ENCODE assay signal across 7 mouse cellular contexts in the genomic region with DNA sequence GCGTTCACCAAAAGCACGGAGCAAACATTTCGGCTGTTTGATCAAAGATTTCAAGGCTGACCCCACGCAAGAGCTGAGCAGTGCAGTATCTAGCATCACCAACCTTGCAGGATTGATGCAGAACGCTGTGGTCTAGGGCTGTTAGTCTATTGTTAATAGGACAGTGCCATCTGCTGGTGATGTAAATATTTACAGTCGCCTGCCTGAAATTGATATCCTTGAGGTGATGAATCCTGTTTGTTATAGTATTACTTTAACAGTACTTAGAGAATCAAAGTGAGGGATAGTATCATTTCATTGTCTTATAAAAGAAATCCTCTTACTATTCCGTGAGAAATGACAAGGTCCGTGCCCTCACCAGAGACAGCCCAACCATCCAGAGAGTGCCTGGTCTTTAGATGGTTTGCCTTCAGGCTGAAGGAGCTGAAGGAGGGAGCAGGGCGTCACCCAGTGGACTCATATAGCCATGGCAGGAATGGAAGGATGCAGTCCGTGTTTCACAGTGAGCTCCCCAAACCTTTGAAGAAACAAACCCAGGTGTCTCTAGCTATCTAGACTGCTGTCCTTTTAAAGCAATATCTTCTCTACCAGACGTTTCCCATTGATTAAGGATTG.
DNase-seq lines count a peak whose midpoint lies in the region; ATAC-seq and TF ChIP-seq lines count a peak whose summit lies in the region.

No protein-coding gene starts in this region.

- peak; percentile 52 for TF ChIP-seq CTCF in Patski (IDR thresholded peaks at IDR 0.05)
- peak; percentile 61 for TF ChIP-seq CTCF in cerebellum, adult 2 months (IDR thresholded peaks at IDR 0.05; ENCODE audit: borderline replicate concordance, insufficient read depth, low read depth, low read length)

- H3K36me3 ChIP-seq in hindbrain, embryonic 16.5 days (ENCODE audit: control insufficient read depth, insufficient read depth, low read length), result no peaks in the 10 kb centered on the region
- no peaks in the 10 kb centered on the region for H3K36me3 ChIP-seq in midbrain, embryonic 10.5 days

- 10% methylated on average over 11 of the region's 11 CpGs for WGBS in cerebellum, adult 2 months
- WGBS in hindbrain, embryonic 16.5 days, result 11% methylated on average over 11 of the region's 11 CpGs
- 18% methylated on average over 11 of the region's 11 CpGs for WGBS in midbrain, embryonic 10.5 days

- ATAC-seq in Patski, result peak; percentile 84
- ATAC-seq in frontal cortex, adult (ENCODE audit: low TSS enrichment), result peak; percentile 99
- peak; percentile 98 for ATAC-seq in hindbrain, embryonic 16.5 days

- POLR2A ChIA-PET in Patski (lab: Charles Lee), result no interaction called here

- H3K4me3 ChIP-seq in cerebellum, adult 2 months (replicated peaks; ENCODE audit: insufficient read depth, low read depth, low read length), result no peak overlapping the region
- H3K4me3 ChIP-seq in hindbrain, embryonic 16.5 days (ENCODE audit: low read length), result no peak overlapping the region
- no peak overlapping the region for H3K4me3 ChIP-seq in midbrain, embryonic 10.5 days

- no peak overlapping the region for H3K27ac ChIP-seq in cerebellum, adult 2 months (ENCODE audit: insufficient read depth, low read length)
- no peak overlapping the region for H3K27ac ChIP-seq in hindbrain, embryonic 16.5 days (ENCODE audit: low read depth, low read length)
- no peak overlapping the region for H3K27ac ChIP-seq in midbrain, embryonic 10.5 days (replicated peaks)

- H3K9me3 ChIP-seq in hindbrain, embryonic 16.5 days (ENCODE audit: control insufficient read depth, low read length), result no peaks in the 10 kb centered on the region
- no peaks in the 10 kb centered on the region for H3K9me3 ChIP-seq in midbrain, embryonic 10.5 days (replicated peaks)

- no peaks in the 10 kb centered on the region for H3K4me1 ChIP-seq in cerebellum, adult 2 months (ENCODE audit: control insufficient read depth, insufficient read depth, low read length)
- H3K4me1 ChIP-seq in hindbrain, embryonic 16.5 days (ENCODE audit: control insufficient read depth, insufficient read depth, low read depth, low read length), result no peaks in the 10 kb centered on the region
- H3K4me1 ChIP-seq in midbrain, embryonic 10.5 days, result no peaks in the 10 kb centered on the region

- peak; percentile 30 for DNase-seq in Patski (ENCODE audit: low read depth, low spot score)
- peak; percentile 49 to 57 for DNase-seq in cerebellum, adult 2 months
- DNase-seq in layer of hippocampus, postnatal 25 days (ENCODE audit: extremely low spot score in 1 of 2, low spot score in 1 of 2), result peak; percentile 56 to 78
- DNase-seq in midbrain, embryonic 10.5 days (ENCODE audit: low spot score), result peak; percentile 51
- peak; percentile 15 for DNase-seq in skeletal muscle tissue, adult 2 months (ENCODE audit: low read depth, low spot score)

- TF ChIP-seq POLR2A in cerebellum, adult 2 months (IDR thresholded peaks at IDR 0.05; ENCODE audit: borderline replicate concordance, insufficient read depth, low read length), result no peak

- no peak overlapping the region for H3K9ac ChIP-seq in hindbrain, embryonic 16.5 days (ENCODE audit: low read depth, low read length)

- CTCF ChIA-PET in Patski (lab: Charles Lee), result interaction anchor here (0.7 to 1.6 kb wide), 12 partner anchors 9 to 1371 kb away, joined by 3 to 9 read pairs (median 4); no protein-coding TSS in a partner anchor

- H3K27me3 ChIP-seq in Patski, result no peaks in the 10 kb centered on the region
- no peaks in the 10 kb centered on the region for H3K27me3 ChIP-seq in cerebellum, adult 2 months (ENCODE audit: control insufficient read depth, insufficient read depth, low read length)
- H3K27me3 ChIP-seq in hindbrain, embryonic 16.5 days (replicated peaks; ENCODE audit: control insufficient read depth, insufficient read depth, low read length), result no peaks in the 10 kb centered on the region
- H3K27me3 ChIP-seq in midbrain, embryonic 10.5 days (ENCODE audit: low read depth, poor library complexity, severe bottlenecking), result no peaks in the 10 kb centered on the region

- no peak overlapping the region for H3K4me2 ChIP-seq in hindbrain, embryonic 16.5 days (ENCODE audit: low read length)

- in situ Hi-C loops in Patski (cut with MboI; ENCODE audit: low pct_unique_long_range_greater_than_20kb), result loop anchor here (5.0 to 25.0 kb wide), 2 partner anchors 189 to 1304 kb away; no protein-coding TSS in a partner anchor

Comparison
In these comparisons a context has a peak if more than half of its experiments do, and no peak if none do; other contexts are left out.
1. DNase-seq: peak in every context shown above with its lines; median percentile 67 in layer of hippocampus, postnatal 25 days; 53 in cerebellum, adult 2 months; 51 in midbrain, embryonic 10.5 days; 30 in Patski; 15 in skeletal muscle tissue, adult 2 months.